Mouse (Mus musculus) heart, postnatal 0 days (tissue): Measurements from ENCODE around the gene Ubtf.

Source experiments
- CTCF ChIP-seq: IDR thresholded peaks from 2 replicates; pipeline ENCODE4 v1.5.1; 2016; ENCODE audit warnings: antibody characterized with exemption, control low read depth, low read depth
- EP300 ChIP-seq: IDR thresholded peaks from 2 replicates; pipeline ENCODE4 v1.6.1; 2016; ENCODE audit warnings: antibody characterized with exemption, low read depth

DNA sequence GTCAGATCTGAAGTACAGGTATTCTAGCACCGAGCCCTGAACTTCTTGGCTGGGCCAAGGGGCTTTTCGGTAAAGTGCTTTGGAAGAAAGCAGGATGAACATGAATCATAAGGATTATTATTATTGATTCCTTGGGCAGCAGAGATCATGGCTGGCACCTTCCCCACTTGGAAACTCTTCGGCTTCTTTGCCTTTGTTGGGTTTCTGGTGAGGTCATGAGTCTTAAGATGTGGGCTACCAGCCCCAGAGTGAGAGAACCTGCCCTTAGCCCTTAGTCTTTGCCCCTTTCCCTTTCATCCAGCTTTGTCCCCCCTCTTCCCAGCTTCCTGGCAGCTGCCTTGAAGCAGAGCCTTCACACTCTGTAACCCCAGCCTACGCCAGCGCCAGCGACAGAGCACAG lies 2.4 kb upstream of the Ubtf start:
- TF ChIP-seq EP300 (no peak), CTCF (no peak)
